Mouse (Mus musculus) embryonic stem cell, embryonic (primary cell): ENCODE measurements around the gene Bckdha.

ENCODE experiments used
- CTCF ChIA-PET, 4 experiments: fragments of 300-600 bp in 2 of 4; fragments of 350-600 bp in 2 of 4; sonication (Branson Sonifier 250); formaldehyde crosslinking; loops; one replicate each; lab custom pipeline; 2022; ENCODE audit warnings: inconsistent platforms in 2 of 4; lab: Charles Lee
- POLR2A ChIA-PET, 4 experiments: fragments of 300-600 bp in 2 of 4; fragments of 350-600 bp in 2 of 4; sonication (Branson Sonifier 250); formaldehyde crosslinking; loops; one replicate each; lab custom pipeline; 2022; ENCODE audit warnings: antibody characterized with exemption in 4 of 4, inconsistent platforms in 1 of 4; lab: Charles Lee

Bckdha gene

GRCm38 (mm10) chr7:25687811-25688401 is 29.1 kb upstream of the Bckdha start:
- CTCF ChIA-PET = interaction anchor here (0.5 to 3.0 kb wide), 17 partner anchors 9 to 582 kb away, joined by 3 to 15 read pairs (median 4); partner anchors contain the start of genes Cic (in 1 of the 4) and Tmem91 (in 1 of the 4)
- POLR2A ChIA-PET = interaction anchor here (0.6 to 2.5 kb wide), 27 partner anchors 10 to 1621 kb away, joined by 3 to 13 read pairs (median 4); partner anchors contain the start of genes Bckdha (in 1 of the 4), Exosc5 (in 1 of the 4), Hnrnpul1 (in 1 of the 4) and Pafah1b3 (in 1 of the 4)

GRCm38 (mm10) chr7:25686680-25687531 is 28.1 kb upstream of the Bckdha start, which contains the start of gene Tgfb1:
Gene Tgfb1, plus strand, starts transcription at chr7:25687002.
- ChIA-PET POLR2A (interaction anchor here (0.6 to 2.5 kb wide), 21 partner anchors 9 to 389 kb away, joined by 3 to 13 read pairs (median 4); partner anchors contain the start of genes Tmem91 (in 2 of the 4), Hnrnpul1 (in 1 of the 4) and Pafah1b3 (in 1 of the 4)), CTCF (interaction anchor here (0.6 to 3.0 kb wide), 19 partner anchors 8 to 581 kb away, joined by 3 to 15 read pairs (median 4); partner anchors contain the start of genes Cic (in 1 of the 4) and Tmem91 (in 1 of the 4))

- CTCF ChIA-PET = interaction anchor here in 2 of 4 experiments (0.7 to 1.0 kb wide), 2 partner anchors 18 to 51 kb away, joined by 3 read pairs; no protein-coding TSS in a partner anchor
- POLR2A ChIA-PET = interaction anchor here in 2 of 4 experiments (0.6 to 1.5 kb wide), 4 partner anchors 12 to 226 kb away, joined by 3 to 5 read pairs (median 4); no protein-coding TSS in a partner anchor
Observed at GRCm38 (mm10) chr7:25685926-25686470, 27.2 kb upstream of the Bckdha start.

GRCm38 (mm10) chr7:25684659-25685058 is 25.9 kb upstream of the Bckdha start:
- CTCF ChIA-PET = no interaction called here
- POLR2A ChIA-PET = interaction anchor here in 1 of 4 experiments (0.9 to 1.2 kb wide), 2 partner anchors 8 to 10 kb away, joined by 3 to 5 read pairs; no protein-coding TSS in a partner anchor

- POLR2A ChIA-PET = interaction anchor here in 3 of 4 experiments (0.6 to 2.0 kb wide), 9 partner anchors 9 to 718 kb away, joined by 3 to 9 read pairs (median 4); partner anchors contain the start of gene Tmem91 (in 1 of the 3)
- CTCF ChIA-PET = no interaction called here
Observed at GRCm38 (mm10) chr7:25683474-25684180, 24.8 kb upstream of the Bckdha start.

- ChIA-PET POLR2A (interaction anchor here (0.6 to 3.6 kb wide), 40 partner anchors 9 to 287 kb away, joined by 3 to 39 read pairs (median 4); partner anchors contain the start of genes Bckdha (in 2 of the 4), Exosc5 (in 2 of the 4), Dmac2 (in 1 of the 4) and Hnrnpul1 (in 1 of the 4)), CTCF (interaction anchor here in 2 of 4 experiments (0.6 to 2.5 kb wide), 9 partner anchors 12 to 266 kb away, joined by 3 to 9 read pairs (median 4); partner anchors contain the start of genes Bckdha (in 1 of the 2) and Exosc5 (in 1 of the 2))
Observed at GRCm38 (mm10) chr7:25681341-25682231, 22.8 kb upstream of the Bckdha start.

- CTCF ChIA-PET = interaction anchor here in 3 of 4 experiments (0.5 to 2.5 kb wide), 22 partner anchors 9 to 708 kb away, joined by 3 to 9 read pairs (median 4); partner anchors contain the start of genes Atp1a3 (in 1 of the 3), Bckdha (in 1 of the 3), Exosc5 (in 1 of the 3) and Hnrnpul1 (in 1 of the 3)
- POLR2A ChIA-PET = interaction anchor here (0.6 to 3.6 kb wide), 57 partner anchors 8 to 413 kb away, joined by 3 to 39 read pairs (median 4); partner anchors contain the start of genes Hnrnpul1 (in 3 of the 4), Bckdha (in 2 of the 4), Exosc5 (in 2 of the 4) and Cic (in 1 of the 4)
Observed at GRCm38 (mm10) chr7:25680514-25681258, 21.9 kb upstream of the Bckdha start, which contains the start of gene B9d2. Gene B9d2, plus strand, starts transcription at chr7:25680780.

GRCm38 (mm10) chr7:25679971-25680370 is 21.2 kb upstream of the Bckdha start:
- ChIA-PET CTCF (interaction anchor here in 3 of 4 experiments (0.5 to 2.5 kb wide), 19 partner anchors 8 to 707 kb away, joined by 3 to 9 read pairs (median 4); partner anchors contain the start of genes Atp1a3 (in 1 of the 3), Bckdha (in 1 of the 3), Exosc5 (in 1 of the 3) and Hnrnpul1 (in 1 of the 3)), POLR2A (interaction anchor here in 3 of 4 experiments (0.7 to 3.6 kb wide), 40 partner anchors 9 to 412 kb away, joined by 3 to 39 read pairs (median 4); partner anchors contain the start of genes Hnrnpul1 (in 3 of the 3), Bckdha (in 2 of the 3), Exosc5 (in 2 of the 3) and Cic (in 1 of the 3))

GRCm38 (mm10) chr7:25677013-25677412 is 18.2 kb upstream of the Bckdha start:
- CTCF ChIA-PET = interaction anchor here in 1 of 4 experiments (1.2 kb wide), 1 partner anchor 11 kb away, joined by 3 read pairs; no protein-coding TSS in a partner anchor
- POLR2A ChIA-PET = interaction anchor here in 2 of 4 experiments (0.6 to 4.2 kb wide), 7 partner anchors 8 to 68 kb away, joined by 3 to 26 read pairs (median 3); partner anchors contain the start of gene Exosc5 (in 2 of the 2)

- POLR2A ChIA-PET = interaction anchor here in 2 of 4 experiments (0.6 to 4.2 kb wide), 13 partner anchors 8 to 79 kb away, joined by 3 to 26 read pairs (median 4); partner anchors contain the start of genes Exosc5 (in 2 of the 2), Bckdha (in 1 of the 2) and Hnrnpul1 (in 1 of the 2)
- CTCF ChIA-PET = interaction anchor here in 2 of 4 experiments (1.0 to 1.2 kb wide), 2 partner anchors 12 to 24 kb away, joined by 3 read pairs; no protein-coding TSS in a partner anchor
Observed at GRCm38 (mm10) chr7:25676085-25676781, 17.5 kb upstream of the Bckdha start.

GRCm38 (mm10) chr7:25675405-25675804 is 16.6 kb upstream of the Bckdha start:
- POLR2A ChIA-PET = interaction anchor here (0.6 to 4.2 kb wide), 26 partner anchors 8 to 250 kb away, joined by 3 to 26 read pairs (median 4); partner anchors contain the start of genes Exosc5 (in 2 of the 4), Hnrnpul1 (in 2 of the 4), Bckdha (in 1 of the 4) and Dmac2 (in 1 of the 4)
- CTCF ChIA-PET = interaction anchor here in 2 of 4 experiments (0.9 to 1.3 kb wide), 6 partner anchors 9 to 266 kb away, joined by 3 to 4 read pairs (median 3); no protein-coding TSS in a partner anchor

- CTCF ChIA-PET = interaction anchor here (0.5 to 1.4 kb wide), 10 partner anchors 8 to 265 kb away, joined by 3 to 6 read pairs (median 4); no protein-coding TSS in a partner anchor
- POLR2A ChIA-PET = interaction anchor here in 3 of 4 experiments (0.5 to 4.2 kb wide), 30 partner anchors 9 to 1561 kb away, joined by 3 to 26 read pairs (median 4); partner anchors contain the start of genes Exosc5 (in 2 of the 3), Hnrnpul1 (in 2 of the 3), Tgfb1 (in 2 of the 3) and B3gnt8 (in 1 of the 3)
Observed at GRCm38 (mm10) chr7:25674719-25675300, 16.0 kb upstream of the Bckdha start, which contains the start of gene Tmem91. Gene Tmem91, minus strand, starts transcription at chr7:25675166.

- CTCF ChIA-PET = interaction anchor here (0.5 to 1.4 kb wide), 9 partner anchors 8 to 265 kb away, joined by 3 to 6 read pairs (median 4); no protein-coding TSS in a partner anchor
- POLR2A ChIA-PET = interaction anchor here in 3 of 4 experiments (0.5 to 4.2 kb wide), 23 partner anchors 10 to 1561 kb away, joined by 3 to 26 read pairs (median 4); partner anchors contain the start of genes Exosc5 (in 2 of the 3), Hnrnpul1 (in 2 of the 3), B3gnt8 (in 1 of the 3) and Bckdha (in 1 of the 3)
Observed at GRCm38 (mm10) chr7:25674297-25674696, 15.5 kb upstream of the Bckdha start.
